In genomic region chr11:119118905-119119304, GRCm38 (mm10) we compare ENCODE assay signal across 25 mouse cellular contexts. TPM values are rescaled to one million over a fixed set of nuclear protein-coding genes. Genes with fewer than 3 reads are reported as not detected.
DNase-seq lines count a peak whose midpoint lies in the region; ATAC-seq lines count a peak whose summit lies in the region.
"Had no signal": no experiment of that assay in that cellular context is flagged by ENCODE, and none has a peak within 500 bp of the region (broad histone marks: within the 10 kb centered on the region; RNA-seq: fewer than 3 reads in every experiment).

No protein-coding gene starts in this region.

- no peak overlapping the region for H3K27ac ChIP-seq in embryonic facial prominence, embryonic 14.5 days (replicated peaks; ENCODE audit: low read depth, low read length)
- H3K27ac ChIP-seq in embryonic facial prominence, embryonic 10.5 days (replicated peaks), result no peak overlapping the region
- H3K27ac ChIP-seq in hindbrain, embryonic 16.5 days (ENCODE audit: low read depth, low read length), result no peak overlapping the region
- no peak overlapping the region for H3K27ac ChIP-seq in hindbrain, embryonic 14.5 days
- no peak overlapping the region for H3K27ac ChIP-seq in neural tube, embryonic 12.5 days
- H3K27ac ChIP-seq: embryonic facial prominence, embryonic 12.5 days; gastrocnemius, adult 2 months; hindbrain, embryonic 15.5 days; macrophage had no signal

- H3K9ac ChIP-seq in embryonic facial prominence, embryonic 14.5 days (ENCODE audit: low read depth, low read length), result 0 out of 2 replicates have a peak overlapping the region, but pooled peaks have one; percentile 20
- no peak overlapping the region for H3K9ac ChIP-seq in hindbrain, embryonic 16.5 days (ENCODE audit: low read depth, low read length)
- no peak overlapping the region for H3K9ac ChIP-seq in hindbrain, embryonic 14.5 days
- 0 out of 2 replicates have a peak overlapping the region, but pooled peaks have one; percentile 33 for H3K9ac ChIP-seq in neural tube, embryonic 12.5 days
- H3K9ac ChIP-seq: embryonic facial prominence, embryonic 12.5 days; hindbrain, embryonic 15.5 days; liver, postnatal 0 days had no signal

- no peak overlapping the region for H3K4me3 ChIP-seq in embryonic facial prominence, embryonic 14.5 days (ENCODE audit: low read depth, low read length)
- no peak overlapping the region for H3K4me3 ChIP-seq in embryonic facial prominence, embryonic 10.5 days
- no peak overlapping the region for H3K4me3 ChIP-seq in hindbrain, embryonic 16.5 days (ENCODE audit: low read length)
- no peak overlapping the region for H3K4me3 ChIP-seq in hindbrain, embryonic 14.5 days (replicated peaks; ENCODE audit: low read length)
- no peak overlapping the region for H3K4me3 ChIP-seq in neural tube, embryonic 12.5 days
- H3K4me3 ChIP-seq: embryonic facial prominence, embryonic 12.5 days; erythroblast, embryonic 14.5 days; gastrocnemius, adult 2 months; hindbrain, embryonic 15.5 days had no signal

- DNase-seq in embryonic facial prominence, embryonic 14.5 days (ENCODE audit: low spot score), result peak; percentile 58
- no peak for DNase-seq in embryonic facial prominence, embryonic 10.5 days (ENCODE audit: low spot score)
- DNase-seq in hindbrain, embryonic 14.5 days (ENCODE audit: low spot score), result no peak
- no peak for DNase-seq in neural tube, embryonic 10.5 days (ENCODE audit: extremely low spot score, low spot score)
- no peak for DNase-seq in urinary bladder, adult 18-20 months (ENCODE audit: low spot score in 2 of 2)
- no peak for DNase-seq in adrenal gland, adult 2 months
- DNase-seq: adrenal gland, postnatal 25 days; cerebellum, adult 11 months; cerebellum, adult 9-11 months; gastrocnemius, adult 2 months; heart, postnatal 10 days; kidney, adult 9 months; kidney, postnatal 14 days; liver, postnatal 0 days; thymus, adult 18-20 months had no signal

- 25% methylated on average over 7 of the region's 7 CpGs for WGBS in embryonic facial prominence, embryonic 14.5 days
- 15% methylated on average over 7 of the region's 7 CpGs for WGBS in embryonic facial prominence, embryonic 10.5 days
- 32% methylated on average over 7 of the region's 7 CpGs for WGBS in hindbrain, embryonic 16.5 days
- WGBS in hindbrain, embryonic 14.5 days, result 25% methylated on average over 7 of the region's 7 CpGs
- WGBS in neural tube, embryonic 12.5 days, result 18% methylated on average over 7 of the region's 7 CpGs

- peak; percentile 48; the same call in 1 of the 2 replicates for ATAC-seq in embryonic facial prominence, embryonic 14.5 days (ENCODE audit: low read depth)
- peak; percentile 32; the same call in 1 of the 2 replicates for ATAC-seq in hindbrain, embryonic 16.5 days
- no peak; the same call in 1 of the 2 replicates for ATAC-seq in hindbrain, embryonic 14.5 days (ENCODE audit: low FRiP score)
- no peak for ATAC-seq in neural tube, embryonic 12.5 days (ENCODE audit: low FRiP score, low read depth)
- ATAC-seq: intestine, embryonic 16.5 days; liver, postnatal 0 days; lung, postnatal 0 days had no signal

- H3K4me1 ChIP-seq in embryonic facial prominence, embryonic 14.5 days (ENCODE audit: control insufficient read depth, insufficient read depth, low read length), result no peaks in the 10 kb centered on the region
- H3K4me1 ChIP-seq in embryonic facial prominence, embryonic 10.5 days, result peaks cover 20% of the 10 kb centered on the region
- peaks cover 3% of the 10 kb centered on the region for H3K4me1 ChIP-seq in hindbrain, embryonic 16.5 days (ENCODE audit: control insufficient read depth, insufficient read depth, low read depth, low read length)
- peaks cover 11% of the 10 kb centered on the region for H3K4me1 ChIP-seq in hindbrain, embryonic 14.5 days (replicated peaks; ENCODE audit: control insufficient read depth, insufficient read depth, low read length)
- peaks cover 20% of the 10 kb centered on the region for H3K4me1 ChIP-seq in neural tube, embryonic 12.5 days

- no peaks in the 10 kb centered on the region for H3K36me3 ChIP-seq in embryonic facial prominence, embryonic 14.5 days (ENCODE audit: control insufficient read depth, insufficient read depth, low read length)
- H3K36me3 ChIP-seq in embryonic facial prominence, embryonic 10.5 days (replicated peaks), result no peaks in the 10 kb centered on the region
- no peaks in the 10 kb centered on the region for H3K36me3 ChIP-seq in hindbrain, embryonic 16.5 days (ENCODE audit: control insufficient read depth, insufficient read depth, low read length)
- H3K36me3 ChIP-seq in hindbrain, embryonic 14.5 days (replicated peaks; ENCODE audit: control insufficient read depth, insufficient read depth), result no peaks in the 10 kb centered on the region
- H3K36me3 ChIP-seq in neural tube, embryonic 12.5 days, result no peaks in the 10 kb centered on the region
- H3K36me3 ChIP-seq: embryonic facial prominence, embryonic 12.5 days; hindbrain, embryonic 15.5 days had no signal

- no peaks in the 10 kb centered on the region for H3K9me3 ChIP-seq in embryonic facial prominence, embryonic 14.5 days (ENCODE audit: control insufficient read depth, low read length)
- H3K9me3 ChIP-seq in embryonic facial prominence, embryonic 10.5 days, result no peaks in the 10 kb centered on the region
- H3K9me3 ChIP-seq in hindbrain, embryonic 16.5 days (ENCODE audit: control insufficient read depth, low read length), result no peaks in the 10 kb centered on the region
- H3K9me3 ChIP-seq in hindbrain, embryonic 14.5 days (ENCODE audit: control insufficient read depth, low read length), result no peaks in the 10 kb centered on the region
- no peaks in the 10 kb centered on the region for H3K9me3 ChIP-seq in neural tube, embryonic 12.5 days
- H3K9me3 ChIP-seq: embryonic facial prominence, embryonic 12.5 days; hindbrain, embryonic 15.5 days had no signal

- H3K4me2 ChIP-seq in embryonic facial prominence, embryonic 14.5 days (ENCODE audit: low read depth, low read length), result no peak overlapping the region
- no peak overlapping the region for H3K4me2 ChIP-seq in hindbrain, embryonic 16.5 days (ENCODE audit: low read length)
- no peak overlapping the region for H3K4me2 ChIP-seq in hindbrain, embryonic 14.5 days (replicated peaks)
- H3K4me2 ChIP-seq in neural tube, embryonic 12.5 days (replicated peaks), result no peak overlapping the region
- H3K4me2 ChIP-seq: embryonic facial prominence, embryonic 12.5 days; heart, embryonic 11.5 days; hindbrain, embryonic 15.5 days; liver, embryonic 11.5 days had no signal

- H3K27me3 ChIP-seq in embryonic facial prominence, embryonic 14.5 days (replicated peaks; ENCODE audit: control insufficient read depth, insufficient read depth, low read length), result no peaks in the 10 kb centered on the region
- H3K27me3 ChIP-seq in embryonic facial prominence, embryonic 10.5 days (replicated peaks; ENCODE audit: low read depth, poor library complexity, severe bottlenecking), result peaks cover 77% of the 10 kb centered on the region
- no peaks in the 10 kb centered on the region for H3K27me3 ChIP-seq in hindbrain, embryonic 16.5 days (replicated peaks; ENCODE audit: control insufficient read depth, insufficient read depth, low read length)
- no peaks in the 10 kb centered on the region for H3K27me3 ChIP-seq in hindbrain, embryonic 14.5 days (ENCODE audit: control insufficient read depth, insufficient read depth, low read length)
- no peaks in the 10 kb centered on the region; the same call in 1 of the 2 replicates for H3K27me3 ChIP-seq in neural tube, embryonic 12.5 days (replicated peaks)
- H3K27me3 ChIP-seq: hindbrain, embryonic 15.5 days had no signal

RNA-seq across cellular contexts. Expression of gene Cbx4, which starts 32.9 kb away (rescaled TPM):
- 11.0 and 13.5 TPM in 2 replicates for polyA plus RNA-seq in embryonic facial prominence, embryonic 14.5 days (2014; fragmentation: Nextera tagmentation; extraction: Ambion mirVana)
- polyA plus RNA-seq in embryonic facial prominence, embryonic 10.5 days (2016; fragmentation: Nextera tagmentation; extraction: Ambion mirVana), result 4.7 and 5.2 TPM in 2 replicates
- 23.4 and 24.8 TPM in 2 replicates for polyA plus RNA-seq in hindbrain, embryonic 16.5 days (2015; fragmentation: Nextera tagmentation; extraction: Ambion mirVana)
- 16.8 and 20.2 TPM in 2 replicates for polyA plus RNA-seq in hindbrain, embryonic 14.5 days (2014; fragmentation: Nextera tagmentation; extraction: Ambion mirVana)
- 12.5 and 12.7 TPM in 2 replicates for polyA plus RNA-seq in neural tube, embryonic 12.5 days (2016; fragmentation: Nextera tagmentation; extraction: Ambion mirVana)
- total RNA-seq in adrenal gland, adult 2 months (2021), result 100 to 1,000 TPM; 144 to 197 TPM
- polyA plus RNA-seq in adrenal gland, adult 2 months (2012; rRNA removed), result 89.0 and 127 TPM in 2 replicates

Comparison
In these comparisons a context has a peak if more than half of its experiments do, and no peak if none do; other contexts are left out.
1. ATAC-seq: peak in embryonic facial prominence, embryonic 14.5 days (single experiment) and hindbrain, embryonic 16.5 days (single experiment); none in hindbrain, embryonic 14.5 days (single experiment) and neural tube, embryonic 12.5 days (single experiment).
2. H3K9ac ChIP-seq: peak in embryonic facial prominence, embryonic 14.5 days (single experiment) and neural tube, embryonic 12.5 days (single experiment); none in hindbrain, embryonic 16.5 days (single experiment) and hindbrain, embryonic 14.5 days (single experiment).